Comparison of ENCODE assay signal across 8 mouse cellular contexts in genomic region chr11:48837310-48838180, GRCm38 (mm10). TPM values are rescaled to one million over a fixed set of nuclear protein-coding genes. Genes with fewer than 3 reads are reported as not detected.
DNase-seq lines count a peak whose midpoint lies in the region; ATAC-seq and TF ChIP-seq lines count a peak whose summit lies in the region.

No protein-coding gene starts in this region.

- H3K9ac ChIP-seq in hindbrain, embryonic 12.5 days, result peak overlapping the region; percentile 75

- H3K4me2 ChIP-seq in hindbrain, embryonic 12.5 days (replicated peaks), result peak overlapping the region; percentile 90

- CTCF ChIA-PET in Patski (lab: Charles Lee), result interaction anchor here (1.2 to 3.2 kb wide), 5 partner anchors 14 to 48 kb away, joined by 3 to 14 read pairs (median 5); partner anchors contain the start of gene Trim41

- no peaks in the 10 kb centered on the region for H3K9me3 ChIP-seq in hindbrain, embryonic 12.5 days (replicated peaks)

- under 1% methylated on average over 64 of the region's 77 CpGs for WGBS in hindbrain, embryonic 12.5 days

- H3K27ac ChIP-seq in hindbrain, embryonic 12.5 days, result no peak overlapping the region

- ATAC-seq in Patski, result peak; percentile 67
- peak; percentile 49 for ATAC-seq in hindbrain, embryonic 12.5 days (ENCODE audit: low FRiP score)
- 0 out of 2 replicates have a peak, but pooled peaks have one; percentile 10 for ATAC-seq in megakaryocyte progenitor cell, adult 5-6 weeks (replicated peaks; ENCODE audit: poor library complexity)

- H3K36me3 ChIP-seq in hindbrain, embryonic 12.5 days, result no peaks in the 10 kb centered on the region

- no peaks in the 10 kb centered on the region for H3K27me3 ChIP-seq in Patski
- H3K27me3 ChIP-seq in hindbrain, embryonic 12.5 days, result peaks cover 36% of the 10 kb centered on the region

- H3K4me1 ChIP-seq in hindbrain, embryonic 12.5 days, result peaks cover 13% of the 10 kb centered on the region

- POLR2A ChIA-PET in Patski (lab: Charles Lee), result interaction anchor here (1.0 to 1.4 kb wide), 3 partner anchors 10 to 20 kb away, joined by 3 to 5 read pairs (median 5); no protein-coding TSS in a partner anchor

- no peak for DNase-seq in Patski (ENCODE audit: low read depth, low spot score)
- peak; percentile 77 for DNase-seq in cerebellum, postnatal 10 days
- peak; percentile 55 to 56 for DNase-seq in frontal cortex, postnatal 36 days (ENCODE audit: low spot score in 2 of 2)
- DNase-seq in left cerebral cortex, postnatal 4 days, result peak; percentile 54
- peak; percentile 57 for DNase-seq in right cerebral cortex, postnatal 25 days
- DNase-seq in urinary bladder, postnatal 36 days (ENCODE audit: low spot score in 2 of 2), result peak; percentile 74 to 81

- intact Hi-C loops in left cerebral cortex, postnatal 4 days (cut with DNase I), result loop anchor here (2.0 kb wide), 1 partner anchor 15 kb away; no protein-coding TSS in a partner anchor

- peak overlapping the region; percentile 86 for H3K4me3 ChIP-seq in hindbrain, embryonic 12.5 days

- no peak for TF ChIP-seq CTCF in Patski (IDR thresholded peaks at IDR 0.05)

- in situ Hi-C loops in Patski (cut with MboI; ENCODE audit: low pct_unique_long_range_greater_than_20kb), result loop anchor here (25.0 kb wide), 1 partner anchor 1550 kb away; the partner anchor contains the start of gene Hnrnph1

RNA-seq across cellular contexts. Expression of gene Gm12184, which starts 11.1 kb away (rescaled TPM):
- polyA plus RNA-seq in Patski (2021), result 3.4 TPM
- polyA plus RNA-seq in hindbrain, embryonic 12.5 days (2016; fragmentation: Nextera tagmentation; extraction: Ambion mirVana), result 7.2 and 10.0 TPM in 2 replicates
- total RNA-seq in left cerebral cortex, postnatal 4 days (2021), result 1 to 10 TPM in 1 of 2 experiments, under 1 TPM in 1; 0.89 to 2.4 TPM
- 4.6 and 6.8 TPM in 2 replicates for total RNA-seq in megakaryocyte progenitor cell, adult 5-6 weeks (2015)
- 14.6 and 22.1 TPM in 2 replicates for total RNA-seq in megakaryocyte progenitor cell, adult 5-6 weeks (2017)

RNA-seq across cellular contexts. Expression of gene Trim7, which starts 11.6 kb away (rescaled TPM):
- polyA plus RNA-seq in Patski (2021), result 9.5 TPM
- 0.70 and 1.6 TPM in 2 replicates for polyA plus RNA-seq in hindbrain, embryonic 12.5 days (2016; fragmentation: Nextera tagmentation; extraction: Ambion mirVana)
- total RNA-seq in left cerebral cortex, postnatal 4 days (2021), result 10 to 100 TPM in 1 of 2 experiments, 1 to 10 TPM in 1; 9.4 to 12.4 TPM
- 0.12 and 0.32 TPM in 2 replicates for total RNA-seq in megakaryocyte progenitor cell, adult 5-6 weeks (2015)
- total RNA-seq in megakaryocyte progenitor cell, adult 5-6 weeks (2017), result 0.51 and 3.5 TPM in 2 replicates

RNA-seq across cellular contexts. Expression of gene Trim41, which starts 20.4 kb away (rescaled TPM):
- 63.9 TPM for polyA plus RNA-seq in Patski (2021)
- polyA plus RNA-seq in hindbrain, embryonic 12.5 days (2016; fragmentation: Nextera tagmentation; extraction: Ambion mirVana), result 6.4 and 7.1 TPM in 2 replicates
- 10 to 100 TPM; 53.6 to 54.3 TPM for total RNA-seq in left cerebral cortex, postnatal 4 days (2021)
- total RNA-seq in megakaryocyte progenitor cell, adult 5-6 weeks (2015), result 11.7 and 12.6 TPM in 2 replicates
- total RNA-seq in megakaryocyte progenitor cell, adult 5-6 weeks (2017), result 63.3 and 72.7 TPM in 2 replicates

RNA-seq across cellular contexts. Expression of gene Irgm1, which starts 33.9 kb away (rescaled TPM):
- polyA plus RNA-seq in Patski (2021), result 39.2 TPM
- polyA plus RNA-seq in hindbrain, embryonic 12.5 days (2016; fragmentation: Nextera tagmentation; extraction: Ambion mirVana), result 3.0 and 3.9 TPM in 2 replicates
- total RNA-seq in left cerebral cortex, postnatal 4 days (2021), result 1 to 10 TPM; 1.4 TPM
- total RNA-seq in megakaryocyte progenitor cell, adult 5-6 weeks (2015), result 44.1 and 45.1 TPM in 2 replicates
- 32.4 and 34.9 TPM in 2 replicates for total RNA-seq in megakaryocyte progenitor cell, adult 5-6 weeks (2017)

RNA-seq across cellular contexts. Expression of gene Rack1, which starts 37.4 kb away (rescaled TPM):
- 1,050 TPM for polyA plus RNA-seq in Patski (2021)
- 442 and 512 TPM in 2 replicates for polyA plus RNA-seq in hindbrain, embryonic 12.5 days (2016; fragmentation: Nextera tagmentation; extraction: Ambion mirVana)
- total RNA-seq in left cerebral cortex, postnatal 4 days (2021), result 100 to 1,000 TPM; 486 to 572 TPM
- 3,057 and 3,071 TPM in 2 replicates for total RNA-seq in megakaryocyte progenitor cell, adult 5-6 weeks (2015)
- total RNA-seq in megakaryocyte progenitor cell, adult 5-6 weeks (2017), result 1,485 and 1,729 TPM in 2 replicates

Comparison
In these comparisons a context has a peak if more than half of its experiments do, and no peak if none do; other contexts are left out.
1. ATAC-seq: peak in every context shown above with its lines; median percentile 67 in Patski; 49 in hindbrain, embryonic 12.5 days; 10 in megakaryocyte progenitor cell, adult 5-6 weeks.